Mouse (Mus musculus) large intestine, adult 2 months (tissue): Measurements from ENCODE around the gene Ccdc85c. TPM values are rescaled to one million over a fixed set of nuclear protein-coding genes. Genes with fewer than 3 reads are reported as not detected.

ENCODE experiments used
- DNase-seq: peaks from one replicate; pipeline ENCODE4 v3.0.0-alpha.2; 2012; ENCODE audit warnings: low read depth, low spot score
- WGBS: fragments of 180-500 bp; shearing (Covaris S2); methylation state at CpG from one replicate; pipeline ENCODE4 v1.1.7; 2018; 5-methylcytosine and 5-hydroxymethylcytosine counted together
- polyA plus RNA-seq: library from polyadenylated mRNA; depleted of rRNA; stranded (reverse); fragments of >200 nt; gene quantifications from 2 replicates; pipeline ENCODE4 v1.2.3, GENCODE M21; 2012

Ccdc85c gene
- polyA plus RNA-seq, 1 experiment, result 40.1 TPM

- DNase-seq, result no peak
- 85% methylated on average over 13 of the region's 13 CpGs for WGBS
Observed at GRCm38 (mm10) chr12:108226216-108226615, 49.0 kb downstream of the Ccdc85c start.

DNA sequence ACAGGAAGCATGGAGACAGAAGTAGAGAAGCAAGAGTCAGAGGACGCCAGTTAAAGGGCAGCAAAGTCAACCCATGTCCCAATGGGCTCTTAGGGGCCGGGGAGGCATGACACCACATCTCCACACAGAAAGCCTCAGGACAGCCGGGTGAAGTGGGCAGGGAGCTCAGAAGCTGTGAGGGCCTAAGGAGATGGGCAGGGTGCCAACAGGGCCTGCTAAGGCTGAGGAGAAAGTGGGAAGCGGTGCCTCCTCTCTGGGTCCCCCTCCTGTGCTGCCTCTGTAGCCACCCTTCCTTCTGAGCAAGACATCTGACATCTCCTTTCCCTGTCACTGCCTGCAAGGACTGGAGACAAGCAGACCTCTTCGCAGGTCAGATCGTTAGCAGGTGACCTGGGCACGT, 49.4 kb downstream of the Ccdc85c start:
- WGBS, result 84% methylated on average over 7 of the region's 7 CpGs

DNA sequence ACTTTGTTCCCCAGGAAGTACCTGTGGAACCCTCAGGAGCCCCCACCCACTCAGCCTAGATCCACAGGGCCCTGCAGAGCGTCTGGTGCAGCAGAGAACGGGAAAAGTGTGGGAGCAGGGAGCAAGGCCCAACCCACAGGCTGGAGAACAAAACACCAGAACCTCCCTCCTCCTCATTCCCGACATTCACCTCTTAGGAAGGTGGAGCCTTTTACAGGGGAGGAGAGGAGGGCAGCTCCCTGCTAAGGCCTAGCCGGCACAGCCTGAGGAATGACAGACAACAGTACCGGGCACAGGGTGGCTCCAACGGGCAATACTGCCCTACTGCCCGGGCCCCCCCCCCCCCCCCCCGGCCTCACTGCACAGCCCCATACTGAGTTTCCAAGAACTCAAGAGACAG, 51.9 kb downstream of the Ccdc85c start:
- no peak for DNase-seq
- WGBS, result 55% methylated on average over 8 of the region's 8 CpGs

More for the DNA sequence above, 49.4 kb downstream of the Ccdc85c start:
- DNase-seq, result no peak

GRCm38 (mm10) chr12:108221712-108222111, 53.5 kb downstream of the Ccdc85c start:
- 87% methylated on average over 7 of the region's 7 CpGs for WGBS
- DNase-seq, result no peak

- WGBS, result 70% methylated on average over 10 of the region's 10 CpGs
- DNase-seq, result no peak
Observed at GRCm38 (mm10) chr12:108221206-108221605, 54.0 kb downstream of the Ccdc85c start.

- WGBS, result 82% methylated on average over 12 of the region's 12 CpGs
- no peak for DNase-seq
Observed at GRCm38 (mm10) chr12:108220621-108221020, 54.6 kb downstream of the Ccdc85c start.

DNA sequence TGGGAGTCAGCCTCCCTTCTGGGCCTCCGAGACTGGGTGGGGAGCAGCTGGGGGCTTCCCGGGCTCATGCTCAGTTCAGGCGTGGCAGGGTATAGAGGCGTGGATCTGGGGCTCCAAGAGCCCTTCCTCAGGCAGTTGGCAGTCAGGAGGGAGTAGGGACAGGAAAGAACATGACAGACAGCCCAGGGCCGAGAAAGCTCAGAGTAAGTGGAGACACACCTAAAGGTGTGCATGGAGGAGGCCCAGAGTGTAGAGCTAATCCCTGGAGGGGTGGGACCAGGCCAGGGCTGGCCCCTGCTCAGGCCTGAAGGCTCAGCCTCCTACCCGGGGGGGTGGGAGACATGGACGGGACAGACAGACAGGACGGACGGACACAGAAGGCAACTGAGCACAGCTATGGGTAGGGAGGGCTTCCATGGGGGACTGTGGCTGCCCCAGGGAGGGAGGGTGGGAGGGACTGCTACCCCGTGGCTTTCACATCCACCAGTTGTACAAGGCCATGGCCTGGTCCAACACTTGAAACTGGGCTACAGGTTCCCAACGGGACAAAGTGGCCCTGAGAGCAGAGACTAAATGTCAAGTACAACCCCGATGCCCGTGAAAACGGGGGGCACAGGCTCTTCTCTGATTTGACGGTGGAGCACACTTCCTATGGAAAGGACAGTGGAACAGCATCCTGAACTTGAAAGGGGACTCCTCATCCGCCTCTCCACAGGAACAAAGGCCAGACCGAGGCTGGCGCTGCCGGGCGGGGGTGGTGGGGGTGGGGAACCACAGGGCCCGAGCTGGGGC, 55.2 kb downstream of the Ccdc85c start:
- DNase-seq, result no peak
- 73% methylated on average over 21 of the region's 21 CpGs for WGBS

GRCm38 (mm10) chr12:108219163-108219562, 56.1 kb downstream of the Ccdc85c start:
- DNase-seq, result no peak
- 60% methylated on average over 15 of the region's 15 CpGs for WGBS

GRCm38 (mm10) chr12:108217572-108217971, 57.7 kb downstream of the Ccdc85c start:
- 62% methylated on average over 5 of the region's 5 CpGs for WGBS
- DNase-seq, result no peak

DNA sequence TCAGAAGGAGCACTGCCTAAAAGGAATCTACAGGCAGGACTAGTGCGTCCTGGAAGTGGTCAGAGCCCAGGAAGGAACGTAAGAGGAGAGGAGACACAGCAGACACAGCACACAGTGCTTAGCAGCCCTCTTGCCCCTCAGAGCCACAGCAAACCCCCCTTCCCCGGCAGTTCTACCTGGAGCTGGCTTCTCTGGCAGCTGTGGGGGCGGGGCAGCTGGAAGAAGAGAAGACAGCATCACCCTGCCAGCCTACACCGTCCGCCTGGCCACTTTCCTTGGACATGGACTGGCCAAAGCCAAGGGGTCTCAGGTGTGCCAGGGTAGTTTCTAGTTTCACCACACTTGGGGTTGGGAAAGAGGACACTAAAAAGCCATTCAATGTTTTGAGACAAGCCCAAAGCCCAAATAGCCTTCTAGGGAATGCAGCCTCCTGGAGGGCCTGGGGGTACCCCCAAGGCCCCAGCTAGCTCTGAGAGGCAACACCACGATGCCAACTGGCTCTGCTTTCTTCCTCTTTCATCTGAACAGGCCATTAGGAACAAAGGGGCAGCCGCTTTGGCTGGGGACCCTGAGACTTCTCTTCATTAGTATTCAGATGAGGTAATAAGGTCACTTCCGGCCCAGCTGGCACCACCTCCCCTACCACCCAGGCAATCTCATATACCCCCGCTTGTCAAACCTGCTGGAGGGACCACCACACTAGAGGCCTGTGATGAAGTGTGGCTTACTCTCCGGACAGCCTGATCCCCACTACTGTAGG, 58.4 kb downstream of the Ccdc85c start:
- 88% methylated on average over 11 of the region's 11 CpGs for WGBS
- no peak for DNase-seq

- DNase-seq, result no peak
- WGBS, result 72% methylated on average over 8 of the region's 8 CpGs
Observed at GRCm38 (mm10) chr12:108215090-108215489, 60.1 kb downstream of the Ccdc85c start.

DNA sequence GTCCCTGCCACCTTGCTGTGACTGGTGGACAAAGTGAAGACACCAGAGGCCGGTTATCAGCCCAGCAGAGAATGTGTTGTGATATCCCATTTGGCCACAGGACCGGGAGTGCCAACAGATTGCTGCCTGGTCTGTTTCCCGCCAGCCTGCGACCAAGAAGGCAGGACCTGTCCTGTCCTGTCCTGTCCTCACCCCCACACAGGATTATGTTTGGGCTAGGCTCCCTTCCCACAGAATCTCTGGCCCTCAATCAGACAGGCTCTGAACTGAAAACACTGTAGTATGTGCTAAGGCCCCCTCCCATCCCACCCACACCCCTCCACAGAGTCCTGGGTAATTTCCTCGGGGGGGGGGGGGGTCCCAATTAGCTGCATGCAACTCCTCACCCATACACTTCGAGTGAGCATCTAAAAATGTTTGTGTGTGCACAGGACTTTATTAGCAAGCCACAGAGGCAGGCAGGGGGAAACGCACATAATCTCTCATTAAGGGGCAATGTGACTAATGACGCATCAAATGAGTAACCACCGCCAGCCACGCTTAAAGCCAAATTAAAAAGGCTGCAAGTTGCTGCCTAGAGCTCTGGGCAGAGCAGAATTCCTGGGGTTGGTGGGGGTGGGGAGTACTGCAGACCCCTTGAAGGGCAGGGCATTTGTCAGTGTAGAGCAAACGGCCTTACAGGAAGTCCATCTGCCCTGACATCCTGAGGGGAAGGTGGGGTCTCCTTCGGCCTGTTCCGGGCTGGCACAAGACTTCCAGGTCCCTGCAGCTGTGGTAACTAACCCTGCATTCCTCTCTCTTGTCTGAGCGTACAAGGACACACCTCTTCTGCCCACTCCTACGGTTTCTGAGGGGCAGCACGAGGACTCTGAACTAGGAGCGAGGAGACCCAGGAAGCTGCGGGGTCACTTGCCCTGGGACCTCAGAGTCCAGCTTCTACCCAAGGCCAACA, 61.9 kb downstream of the Ccdc85c start:
- WGBS, result 73% methylated on average over 18 of the region's 18 CpGs
- DNase-seq, result no peak

GRCm38 (mm10) chr12:108212476-108212875, 62.7 kb downstream of the Ccdc85c start:
- 81% methylated on average over 6 of the region's 6 CpGs for WGBS

GRCm38 (mm10) chr12:108212071-108212470, 63.2 kb downstream of the Ccdc85c start:
- no peak for DNase-seq
- 45% methylated on average over 5 of the region's 5 CpGs for WGBS

More at GRCm38 (mm10) chr12:108212476-108212875, 62.7 kb downstream of the Ccdc85c start:
- DNase-seq, result no peak

DNA sequence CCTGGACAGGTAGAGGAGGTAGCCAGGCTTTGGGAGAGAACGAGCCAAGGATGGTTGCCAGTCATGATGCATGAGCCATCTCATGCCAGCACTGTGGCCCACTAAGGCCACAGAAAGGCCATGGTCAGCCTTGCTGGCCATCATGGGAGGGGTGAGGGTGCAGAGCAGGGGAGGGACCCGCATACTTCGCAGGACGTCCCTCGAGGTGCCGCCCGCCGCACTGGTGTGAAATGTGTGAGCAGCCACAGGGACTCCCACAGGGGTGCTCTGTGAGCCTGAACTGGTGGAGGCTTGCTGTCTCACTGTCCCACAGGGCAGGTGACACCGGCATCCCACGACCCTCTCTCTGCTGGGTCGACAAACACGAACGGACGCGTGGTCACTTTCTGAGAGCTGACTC, 64.6 kb downstream of the Ccdc85c start:
- DNase-seq, result no peak
- 91% methylated on average over 15 of the region's 15 CpGs for WGBS

- DNase-seq, result no peak
- 32% methylated on average over 13 of the region's 13 CpGs for WGBS
Observed at GRCm38 (mm10) chr12:108208726-108209438, 66.3 kb downstream of the Ccdc85c start.

DNA sequence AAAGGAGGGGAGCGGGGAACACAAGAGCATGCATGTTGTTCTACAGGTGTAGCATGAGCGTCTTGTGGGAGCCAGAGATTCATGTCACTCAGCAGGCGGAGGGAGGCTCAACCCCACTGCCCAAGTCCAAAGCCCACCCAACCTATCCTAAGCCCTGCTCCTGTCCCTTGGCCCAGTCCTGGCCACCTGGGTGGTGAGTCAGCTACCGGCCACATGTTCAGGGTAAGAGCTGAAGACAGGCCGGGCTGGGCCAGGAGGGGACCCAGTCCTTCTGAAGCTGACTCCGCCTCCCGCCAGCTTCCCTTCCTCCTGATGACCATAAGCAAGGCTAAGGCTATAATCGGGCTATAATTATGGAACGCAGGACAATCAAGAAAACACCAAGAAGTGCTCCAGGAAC, 67.0 kb downstream of the Ccdc85c start:
- WGBS, result 80% methylated on average over 9 of the region's 9 CpGs
- DNase-seq, result no peak

- 10% methylated on average over 5 of the region's 5 CpGs for WGBS
- DNase-seq, result peak; percentile 37
Observed at GRCm38 (mm10) chr12:108206641-108207040, 68.6 kb downstream of the Ccdc85c start.

- no peak for DNase-seq
- 74% methylated on average over 12 of the region's 12 CpGs for WGBS
Observed at GRCm38 (mm10) chr12:108204978-108205377, 70.2 kb downstream of the Ccdc85c start.
